Mouse (Mus musculus): ENCODE data around the gene Ipo4.
A peak's percentile ranks its signal among the peaks of the same experiment; 100 is the strongest.

DNA sequence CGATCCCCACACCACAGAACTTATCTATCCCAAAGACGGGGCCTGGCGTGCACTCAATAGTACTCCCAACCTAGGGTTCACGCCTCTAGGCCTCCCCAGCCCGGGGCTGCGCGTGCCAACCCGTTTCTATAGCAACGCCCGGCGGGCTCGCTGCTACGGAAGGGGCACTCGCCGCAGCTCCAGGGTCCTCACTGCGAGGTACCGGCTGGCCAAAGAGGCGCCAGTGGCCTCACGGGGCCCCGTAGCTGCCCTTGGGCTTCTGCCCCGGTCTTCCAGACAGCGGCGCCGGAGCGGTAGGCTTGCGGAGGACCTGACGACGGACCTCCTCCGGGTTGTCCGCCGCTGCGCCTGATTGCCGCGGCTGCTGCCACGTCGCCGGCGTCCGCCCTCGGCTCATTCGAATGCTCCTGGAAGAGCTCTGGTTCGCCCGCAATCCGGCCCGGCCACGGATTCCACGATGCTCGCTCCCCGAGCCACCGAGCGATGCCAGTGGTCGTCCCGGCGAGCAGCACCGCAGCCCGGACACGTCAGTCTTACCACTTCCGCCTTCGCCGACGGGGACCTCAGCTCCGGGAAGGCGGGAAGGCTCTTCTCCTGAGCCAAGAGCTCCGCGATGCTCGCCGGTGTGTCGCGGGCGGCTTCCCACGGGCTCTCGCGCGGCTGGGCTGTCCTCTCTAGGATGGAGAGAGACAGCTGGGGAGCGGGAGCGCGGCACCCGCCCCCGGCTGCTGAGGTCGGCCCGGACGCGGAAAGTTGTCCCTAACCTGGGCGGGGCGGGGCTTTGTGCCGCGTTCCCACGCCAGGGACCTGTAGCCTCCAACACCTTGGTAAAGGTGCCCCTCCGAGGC is 7.5 kb upstream of the Ipo4 start, which contains the start of gene Tm9sf1:
- peak; percentile 52; the same call in 1 of the 2 replicates for TF ChIP-seq POLR2A (IDR thresholded peaks at IDR 0.05; ENCODE audit: borderline replicate concordance, extremely low read depth, insufficient read depth, insufficient read length, poor library complexity, severe bottlenecking)
- no peak for TF ChIP-seq CTCF (IDR thresholded peaks at IDR 0.05; ENCODE audit: borderline replicate concordance, extremely low read depth, insufficient read depth, insufficient read length)
